Mouse (Mus musculus): ENCODE measurements around the gene Fgf15. TPM values are rescaled to one million over a fixed set of nuclear protein-coding genes. Genes with fewer than 3 reads are reported as not detected.
"Not testable (repeated sequence)": the region's sequence is repeated elsewhere in the genome, so short reads cannot be mapped to it uniquely, and the experiment has no call there.

Gene Fgf15
- polyA plus RNA-seq, 1 experiment from 2014 or later: 0.23 TPM

DNA sequence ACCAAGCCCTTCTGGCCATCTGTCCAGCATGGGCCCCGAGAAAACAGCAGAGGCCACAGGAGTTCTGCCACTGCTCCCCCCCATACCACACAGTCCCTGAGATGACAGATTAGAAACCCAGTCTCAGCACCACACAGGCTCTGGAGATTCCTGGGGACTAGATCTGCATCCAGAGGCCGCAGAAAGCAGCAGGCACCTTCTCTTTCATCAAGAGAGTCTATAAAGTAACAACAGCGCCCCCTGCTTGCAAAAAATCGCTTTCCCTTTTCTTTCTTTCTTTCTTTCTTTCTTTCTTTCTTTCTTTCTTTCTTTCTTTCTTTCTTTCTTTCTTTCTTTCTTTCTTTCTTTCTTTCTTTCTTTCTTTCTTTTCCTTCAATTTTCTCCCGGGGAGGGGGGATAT is 2.1 kb upstream of the Fgf15 start:
- no peak overlapping the region for H3K27ac ChIP-seq
- no peak for ATAC-seq
- H3K9me3 ChIP-seq: no peaks in the 10 kb centered on the region
- no peak overlapping the region for H3K4me3 ChIP-seq (replicated peaks)
- peaks cover 54% of the 10 kb centered on the region for H3K27me3 ChIP-seq (replicated peaks)
- no peaks in the 10 kb centered on the region for H3K36me3 ChIP-seq
- H3K4me2 ChIP-seq (replicated peaks): no peak overlapping the region
- 7% methylated on average over 5 of the region's 5 CpGs for WGBS
- H3K4me1 ChIP-seq (replicated peaks): peaks cover 23% of the 10 kb centered on the region
- no peak overlapping the region for H3K9ac ChIP-seq

DNA sequence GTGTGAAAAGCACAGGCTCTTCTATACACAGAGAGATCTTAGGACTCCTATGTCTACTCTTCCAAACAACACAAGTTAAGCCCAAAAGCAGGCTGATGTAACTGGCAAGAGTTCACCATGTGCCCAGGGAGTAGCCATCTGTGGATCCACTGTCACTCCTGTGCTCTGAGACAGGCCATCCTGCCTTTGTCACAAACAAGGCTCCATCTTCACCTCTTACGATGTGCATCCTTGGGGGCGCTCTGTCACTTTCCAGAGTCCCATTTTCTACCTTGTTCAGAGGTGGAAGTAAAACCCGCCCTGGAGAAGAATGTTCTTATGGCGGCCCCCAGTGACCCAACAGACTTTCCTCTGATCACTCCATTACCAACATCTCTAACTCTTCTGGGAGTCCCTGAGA is 1.6 kb upstream of the Fgf15 start:
- peaks cover 55% of the 10 kb centered on the region for H3K27me3 ChIP-seq (replicated peaks)
- H3K36me3 ChIP-seq: no peaks in the 10 kb centered on the region
- WGBS: 12% methylated on average over 4 of the region's 4 CpGs
- H3K4me1 ChIP-seq (replicated peaks): peaks cover 23% of the 10 kb centered on the region
- H3K9ac ChIP-seq: no peak overlapping the region
- H3K27ac ChIP-seq: no peak overlapping the region
- ATAC-seq: no peak
- H3K4me2 ChIP-seq (replicated peaks): peak overlapping the region; percentile 96
- peak overlapping the region; percentile 46; the same call in 1 of the 2 replicates for H3K4me3 ChIP-seq (replicated peaks)
- H3K9me3 ChIP-seq: no peaks in the 10 kb centered on the region

DNA sequence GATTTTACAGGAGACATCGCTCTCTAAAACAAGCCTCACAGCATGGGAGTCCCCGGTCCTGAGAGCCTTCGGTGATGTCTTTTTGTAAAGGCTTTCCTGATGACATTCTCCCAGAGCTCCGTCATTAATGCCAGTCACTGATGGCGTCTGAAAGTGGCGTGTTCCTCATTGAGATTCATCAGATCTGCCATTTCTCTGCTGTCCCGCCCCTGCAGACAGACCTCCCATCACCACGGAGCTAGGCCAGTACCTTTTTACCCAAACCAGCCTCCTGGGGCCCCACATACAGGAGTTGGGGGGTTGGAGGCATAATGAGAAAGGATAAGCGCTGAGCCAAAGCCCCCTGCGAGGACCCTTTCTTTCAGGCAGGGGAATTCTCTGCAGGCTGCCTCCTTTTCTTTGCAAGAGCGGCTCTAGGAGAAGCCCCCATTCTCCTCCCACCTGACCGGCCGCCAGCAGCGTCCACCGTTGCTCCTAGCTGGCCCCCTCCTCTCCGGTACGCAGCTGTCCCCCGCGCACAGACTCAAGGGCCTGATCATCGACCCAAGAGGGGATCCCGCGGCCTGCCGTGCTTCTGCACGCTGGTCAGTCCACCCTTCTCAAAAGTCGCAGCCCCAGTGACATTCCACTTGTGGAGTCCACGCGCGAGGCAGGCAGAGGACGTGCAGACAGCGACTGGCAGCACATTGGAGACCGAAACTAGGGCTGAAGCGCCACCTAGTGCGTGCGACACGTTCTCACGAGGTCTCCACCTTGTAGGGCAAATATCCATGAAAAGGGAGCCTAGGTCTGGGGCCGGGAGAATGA is 823 bp upstream of the Fgf15 start:
- no peaks in the 10 kb centered on the region for H3K36me3 ChIP-seq
- WGBS: under 1% methylated on average over 37 of the region's 37 CpGs
- H3K4me3 ChIP-seq (replicated peaks): peak overlapping the region; percentile 46
- peaks cover 55% of the 10 kb centered on the region for H3K27me3 ChIP-seq (replicated peaks)
- H3K27ac ChIP-seq: no peak overlapping the region
- H3K4me1 ChIP-seq (replicated peaks): peaks cover 23% of the 10 kb centered on the region
- peak overlapping the region; percentile 96 for H3K4me2 ChIP-seq (replicated peaks)
- ATAC-seq: peak; percentile 86
- H3K9me3 ChIP-seq: no peaks in the 10 kb centered on the region
- H3K9ac ChIP-seq: peak overlapping the region; percentile 52

DNA sequence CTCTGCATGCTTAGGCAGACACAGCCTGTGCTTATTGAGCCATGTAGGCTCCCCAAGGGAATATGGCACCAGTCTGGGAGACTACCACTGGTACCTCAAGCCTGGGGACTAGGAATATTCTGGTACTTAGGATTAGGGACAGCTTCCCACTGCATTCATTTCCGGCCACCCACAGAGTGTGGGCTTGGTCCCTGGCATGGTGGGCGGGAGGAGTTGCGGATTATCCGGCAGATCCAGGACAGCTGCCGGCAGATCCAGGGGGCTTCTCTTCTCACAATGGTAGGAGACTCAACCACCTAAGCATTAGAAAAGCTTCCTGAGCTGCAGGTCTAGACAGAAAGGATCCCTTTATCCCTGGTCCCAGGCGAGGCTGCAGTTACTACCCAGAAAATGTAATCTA is 2.2 kb downstream of the Fgf15 start:
- no peaks in the 10 kb centered on the region for H3K9me3 ChIP-seq
- H3K36me3 ChIP-seq: no peaks in the 10 kb centered on the region
- no peak overlapping the region for H3K4me3 ChIP-seq (replicated peaks)
- H3K27me3 ChIP-seq (replicated peaks): peaks cover 57% of the 10 kb centered on the region
- no peak overlapping the region for H3K27ac ChIP-seq
- H3K4me2 ChIP-seq (replicated peaks): no peak overlapping the region
- WGBS: 59% methylated on average over 6 of the region's 6 CpGs
- peaks cover 23% of the 10 kb centered on the region for H3K4me1 ChIP-seq (replicated peaks)
- no peak overlapping the region for H3K9ac ChIP-seq
- ATAC-seq: no peak

DNA sequence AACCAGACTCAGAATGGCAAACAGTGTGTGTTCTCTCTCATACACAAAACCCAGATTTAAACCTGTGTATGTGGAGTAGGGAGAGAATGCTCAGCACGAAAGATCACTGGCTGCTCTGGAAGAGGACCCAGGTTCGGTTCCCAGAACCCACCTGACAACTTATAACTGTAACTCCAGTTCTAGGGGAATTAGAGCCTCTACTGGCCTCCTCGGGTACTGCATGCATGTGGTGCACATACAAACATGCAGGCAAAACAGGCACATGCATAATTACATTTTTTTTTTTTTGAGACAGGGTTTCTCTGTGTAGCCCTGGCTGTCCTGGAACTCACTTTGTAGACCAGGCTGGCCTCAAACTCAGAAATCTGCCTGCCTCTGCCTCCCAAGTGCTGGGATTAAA is 9.2 kb downstream of the Fgf15 start:
- H3K4me2 ChIP-seq (replicated peaks); H3K4me1 ChIP-seq (replicated peaks); H3K36me3 ChIP-seq; H3K27me3 ChIP-seq (replicated peaks); H3K9me3 ChIP-seq; H3K27ac ChIP-seq; H3K4me3 ChIP-seq (replicated peaks); ATAC-seq; H3K9ac ChIP-seq: not testable (repeated sequence)
- 85% methylated on average over 3 of the region's 3 CpGs for WGBS

DNA sequence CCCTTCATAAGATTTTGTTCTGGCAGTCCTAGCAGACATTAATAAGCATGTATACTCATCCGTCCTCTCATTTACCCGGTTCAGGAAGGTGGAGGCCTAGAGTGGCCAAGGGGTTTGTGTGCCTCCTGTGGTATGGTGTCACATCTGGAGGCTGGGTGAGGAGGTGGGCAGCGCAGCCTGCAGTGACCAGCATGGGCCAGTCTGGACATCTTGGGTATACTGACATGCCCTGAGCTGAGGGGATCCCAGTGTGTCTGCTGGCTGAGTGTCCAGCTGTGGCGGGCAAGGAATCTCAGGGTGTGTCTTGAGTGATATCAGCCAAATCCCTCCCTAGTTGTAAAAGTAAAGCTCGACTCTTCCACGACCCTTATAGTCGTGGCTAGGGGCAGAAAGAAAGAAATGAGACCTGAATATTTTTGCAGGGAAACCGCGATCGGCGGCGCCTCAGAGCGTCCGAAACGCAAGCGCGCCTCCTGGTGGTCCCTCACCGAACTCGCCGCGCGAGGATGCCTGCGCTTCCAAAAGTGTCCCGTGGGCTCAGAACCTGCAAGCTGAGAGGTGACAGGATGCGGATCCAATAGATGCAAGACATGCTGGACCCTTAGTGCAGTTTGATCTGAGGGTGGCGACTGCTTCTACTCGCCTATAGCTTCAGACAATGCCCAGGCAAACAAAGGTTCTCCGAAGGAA is 10.5 kb downstream of the Fgf15 start:
- Histone ChIP-seq H3K27me3 (replicated peaks) (no peaks in the 10 kb centered on the region), H3K4me2 (replicated peaks) (peak overlapping the region; percentile 40), H3K27ac (no peak overlapping the region), H3K36me3 (no peaks in the 10 kb centered on the region), H3K4me3 (replicated peaks) (no peak overlapping the region), H3K4me1 (replicated peaks) (no peaks in the 10 kb centered on the region), H3K9ac (no peak overlapping the region; the same call in 1 of the 2 replicates), H3K9me3 (no peaks in the 10 kb centered on the region)
- WGBS: 11% methylated on average over 28 of the region's 28 CpGs
- peak; percentile 48; the same call in 1 of the 2 replicates for ATAC-seq

DNA sequence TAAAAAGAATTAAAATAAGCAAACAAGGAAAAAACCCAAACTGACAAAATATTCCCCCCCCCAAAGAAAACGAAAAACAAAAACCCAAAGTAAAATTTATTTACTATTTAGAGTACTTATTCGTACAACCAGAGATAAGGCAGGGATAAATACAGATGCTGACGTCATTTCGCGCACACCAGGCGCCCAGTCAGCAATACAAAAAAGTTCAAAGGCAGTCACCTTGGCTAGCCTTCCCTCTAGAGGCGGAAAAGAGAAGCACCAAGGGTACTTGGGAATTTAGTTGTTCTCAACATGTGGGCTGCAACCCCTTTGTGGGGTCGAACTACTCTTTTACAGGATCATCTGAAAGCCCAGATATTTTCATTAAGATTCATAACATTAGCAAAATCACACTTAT is 11.5 kb downstream of the Fgf15 start:
- Histone ChIP-seq H3K27me3 (replicated peaks) (no peaks in the 10 kb centered on the region), H3K4me1 (replicated peaks) (no peaks in the 10 kb centered on the region), H3K4me2 (replicated peaks) (no peak overlapping the region), H3K36me3 (no peaks in the 10 kb centered on the region), H3K9ac (no peak overlapping the region), H3K27ac (no peak overlapping the region), H3K9me3 (no peaks in the 10 kb centered on the region), H3K4me3 (replicated peaks) (no peak overlapping the region)
- 13% methylated on average over 8 of the region's 8 CpGs for WGBS
- ATAC-seq: no peak

DNA sequence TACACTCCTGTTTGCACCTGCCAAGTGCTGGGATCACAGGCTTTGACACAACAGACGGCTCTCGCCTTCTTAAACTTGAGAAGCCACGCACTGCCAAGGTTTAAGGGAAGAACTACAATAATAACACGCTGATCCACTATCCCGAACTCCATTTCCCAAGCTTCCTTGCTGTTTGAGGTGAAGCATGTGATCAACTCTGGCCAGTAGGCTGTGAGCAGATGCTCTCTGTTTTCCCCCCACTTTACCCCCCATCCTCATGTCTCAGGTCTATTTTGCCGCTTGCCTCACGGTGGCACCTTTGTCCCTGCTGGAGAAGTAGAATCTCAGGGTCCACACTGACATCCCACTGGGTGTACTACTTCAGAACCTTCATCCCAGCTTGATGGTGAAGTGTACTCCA is 12.4 kb downstream of the Fgf15 start:
- no peaks in the 10 kb centered on the region for H3K27me3 ChIP-seq (replicated peaks)
- H3K4me2 ChIP-seq (replicated peaks): no peak overlapping the region
- H3K9ac ChIP-seq: no peak overlapping the region
- no peak for ATAC-seq
- H3K27ac ChIP-seq: no peak overlapping the region
- H3K4me3 ChIP-seq (replicated peaks): no peak overlapping the region
- no peaks in the 10 kb centered on the region for H3K36me3 ChIP-seq
- H3K4me1 ChIP-seq (replicated peaks): no peaks in the 10 kb centered on the region
- WGBS: 35% methylated on average over 7 of the region's 7 CpGs
- no peaks in the 10 kb centered on the region for H3K9me3 ChIP-seq

DNA sequence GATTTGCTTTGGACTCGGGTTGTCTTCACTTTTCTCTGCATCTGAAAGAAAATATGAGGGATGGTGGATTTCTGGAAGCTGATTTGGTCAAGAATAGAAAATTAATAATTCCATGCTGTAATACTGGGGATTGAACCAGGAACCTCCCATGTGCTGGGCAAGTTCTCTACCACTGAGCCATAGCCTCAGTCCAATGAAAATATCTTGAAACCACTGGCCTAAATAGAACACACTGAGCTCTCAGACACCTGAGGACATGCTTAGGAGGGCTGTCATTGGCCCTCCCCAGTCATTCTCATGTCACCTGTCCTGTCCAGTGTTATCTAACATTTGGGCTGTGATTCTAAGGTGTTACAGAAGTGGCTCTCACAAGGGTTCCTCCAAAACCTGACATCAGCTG is 14.8 kb downstream of the Fgf15 start:
- Histone ChIP-seq H3K9me3 (no peaks in the 10 kb centered on the region), H3K4me1 (replicated peaks) (peaks cover 6% of the 10 kb centered on the region), H3K4me3 (replicated peaks) (no peak overlapping the region), H3K9ac (no peak overlapping the region), H3K4me2 (replicated peaks) (no peak overlapping the region), H3K27me3 (replicated peaks) (no peaks in the 10 kb centered on the region), H3K36me3 (no peaks in the 10 kb centered on the region), H3K27ac (no peak overlapping the region)
- 80% methylated on average over 1 of the region's 1 CpGs for WGBS
- no peak for ATAC-seq

DNA sequence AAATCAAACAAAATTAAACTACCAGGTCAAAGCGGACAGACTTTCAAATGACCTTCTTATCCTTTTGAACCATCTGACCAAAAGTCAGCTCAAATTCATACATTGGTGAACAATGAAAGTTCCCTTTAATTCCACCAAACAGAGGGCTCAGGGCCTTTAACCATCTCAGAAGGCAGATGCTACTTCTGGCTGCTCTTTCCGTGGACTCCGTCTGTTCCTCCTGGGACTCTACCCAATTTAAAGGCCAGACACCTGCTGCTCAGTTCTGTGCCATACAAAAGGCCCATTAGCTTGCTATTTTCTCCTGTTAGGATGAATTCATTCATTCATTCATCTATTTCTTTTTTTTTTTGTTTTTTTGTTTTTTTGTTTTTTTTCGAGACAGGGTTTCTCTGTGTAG is 16.6 kb downstream of the Fgf15 start:
- no peak overlapping the region for H3K4me3 ChIP-seq (replicated peaks)
- no peak for ATAC-seq
- H3K36me3 ChIP-seq: no peaks in the 10 kb centered on the region
- peaks cover 6% of the 10 kb centered on the region for H3K4me1 ChIP-seq (replicated peaks)
- no peak overlapping the region for H3K27ac ChIP-seq
- 80% methylated on average over 4 of the region's 4 CpGs for WGBS
- H3K27me3 ChIP-seq (replicated peaks): no peaks in the 10 kb centered on the region
- no peaks in the 10 kb centered on the region for H3K9me3 ChIP-seq
- no peak overlapping the region for H3K4me2 ChIP-seq (replicated peaks)
- no peak overlapping the region for H3K9ac ChIP-seq

DNA sequence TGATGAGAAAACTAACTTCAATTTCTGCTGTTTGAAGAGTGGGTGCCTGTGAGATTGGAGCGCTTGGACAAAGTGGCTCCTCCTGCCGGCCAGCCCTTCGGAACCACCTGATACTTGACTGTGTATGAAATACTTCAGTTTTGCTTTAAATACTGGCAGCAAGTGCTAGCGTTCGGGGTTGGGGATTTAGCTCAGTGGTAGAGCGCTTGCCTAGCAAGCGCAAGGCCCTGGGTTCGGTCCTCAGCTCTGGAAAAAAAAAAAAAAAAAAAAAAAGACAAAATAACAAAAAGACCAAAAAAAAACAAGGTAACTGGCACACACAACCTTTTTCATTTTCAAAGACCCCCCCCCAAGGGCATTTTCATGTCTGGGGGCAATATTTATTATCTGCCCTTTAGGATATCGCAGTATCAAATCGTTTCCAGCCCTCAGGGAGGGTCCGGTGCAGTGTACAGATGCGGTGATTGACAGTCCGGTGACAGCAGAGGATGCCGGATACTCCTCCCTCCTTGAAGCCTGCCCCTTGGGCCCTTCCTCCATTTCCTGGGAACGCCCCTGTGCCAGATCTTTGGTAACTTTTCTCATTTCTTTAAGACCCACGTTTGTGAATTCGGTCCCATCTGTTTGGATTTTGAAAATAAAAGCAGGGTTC is 18.1 kb downstream of the Fgf15 start:
- peaks cover 6% of the 10 kb centered on the region for H3K4me1 ChIP-seq (replicated peaks)
- H3K27ac ChIP-seq: no peak overlapping the region
- H3K4me3 ChIP-seq (replicated peaks): peak overlapping the region; percentile 78
- H3K27me3 ChIP-seq (replicated peaks): no peaks in the 10 kb centered on the region
- H3K9me3 ChIP-seq: no peaks in the 10 kb centered on the region
- peak overlapping the region; percentile 61 for H3K4me2 ChIP-seq (replicated peaks)
- H3K36me3 ChIP-seq: peaks cover 4% of the 10 kb centered on the region; the same call in 1 of the 2 replicates
- H3K9ac ChIP-seq: no peak overlapping the region
- WGBS: 7% methylated on average over 17 of the region's 17 CpGs
- ATAC-seq: peak; percentile 95

DNA sequence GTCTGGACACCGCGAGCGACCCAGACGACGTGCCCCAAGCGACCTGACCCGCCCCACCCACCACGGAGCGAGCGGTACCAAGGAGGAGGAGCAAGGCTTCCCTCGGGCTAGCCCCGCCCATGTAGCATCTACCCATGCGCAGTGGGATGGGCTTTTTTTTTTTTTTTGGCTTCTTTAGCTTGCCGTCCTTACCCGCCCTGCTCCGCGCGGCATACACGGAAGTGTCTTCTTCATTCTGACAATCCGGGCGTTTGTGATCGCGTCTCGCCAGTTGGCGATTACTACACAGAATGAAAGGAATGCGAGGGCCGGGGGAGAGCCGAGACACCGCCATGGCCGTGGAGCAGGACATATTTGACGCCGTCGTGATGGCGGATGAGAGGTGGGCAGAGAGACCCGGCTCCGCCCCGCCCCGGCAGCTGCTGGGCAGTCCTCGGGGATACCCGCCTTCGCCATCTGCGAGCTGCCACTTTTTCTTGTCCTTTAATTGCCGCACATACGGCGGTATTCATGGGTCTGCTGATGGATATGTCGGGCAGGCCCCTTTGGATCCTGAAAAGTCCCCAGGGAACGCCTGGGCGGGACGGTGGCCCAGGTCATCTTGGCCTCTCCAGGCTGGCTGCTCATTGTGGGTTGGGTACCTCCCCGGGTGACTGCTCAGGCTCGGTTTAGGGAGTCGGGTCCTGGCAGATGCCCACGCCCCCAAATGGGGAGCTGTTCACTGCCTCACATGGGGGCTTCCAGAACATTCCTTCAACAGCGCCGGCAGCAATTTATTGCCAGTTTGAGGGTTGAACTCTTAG is 18.8 kb downstream of the Fgf15 start, which contains the start of gene LTO1:
Gene LTO1, plus strand, starts transcription at position 153 of the 803 bp plus-strand sequence.
- peak; percentile 96 for ATAC-seq
- H3K36me3 ChIP-seq: peaks cover 9% of the 10 kb centered on the region; the same call in 1 of the 2 replicates
- peak within 1 kb of the TSS; percentile 78 for H3K4me3 ChIP-seq (replicated peaks)
- H3K27ac ChIP-seq: peak within 1 kb of the TSS; percentile 67
- H3K4me1 ChIP-seq (replicated peaks): peaks cover 6% of the 10 kb centered on the region
- peak within 1 kb of the TSS; percentile 90 for H3K4me2 ChIP-seq (replicated peaks)
- H3K9me3 ChIP-seq: no peaks in the 10 kb centered on the region
- no peaks in the 10 kb centered on the region for H3K27me3 ChIP-seq (replicated peaks)
- under 1% methylated on average over 55 of the region's 55 CpGs for WGBS
- H3K9ac ChIP-seq: peak within 1 kb of the TSS; percentile 79

Measured in intestine, embryonic 15.5 days (tissue).